Mouse (Mus musculus) lung, postnatal 25 days (tissue): ENCODE results near the gene Gpr85.

Experiments used
- DNase-seq: peaks from one replicate; pipeline ENCODE4 v3.0.0; 2022; ENCODE audit warnings: low spot score

The Gpr85 gene

DNA sequence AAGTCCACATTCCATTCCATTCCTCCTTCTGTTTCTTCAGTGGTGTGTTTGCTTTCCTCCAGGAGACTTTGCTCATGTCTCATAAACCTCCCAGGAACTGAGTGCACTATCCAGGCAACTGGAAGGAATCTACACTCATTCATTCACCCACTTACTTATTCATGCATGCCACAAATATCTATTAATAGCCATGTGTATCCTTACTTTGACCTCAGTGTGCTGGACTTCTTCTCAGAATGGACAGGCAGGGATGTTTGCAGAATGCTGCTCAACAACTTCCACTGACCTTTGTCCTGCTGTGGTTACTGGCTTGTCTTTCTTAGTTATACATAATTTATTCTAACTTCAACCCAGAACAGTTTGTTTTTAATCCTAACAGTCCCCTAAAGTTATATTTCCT is 23.1 kb downstream of the Gpr85 start:
- DNase-seq: no peak

DNA sequence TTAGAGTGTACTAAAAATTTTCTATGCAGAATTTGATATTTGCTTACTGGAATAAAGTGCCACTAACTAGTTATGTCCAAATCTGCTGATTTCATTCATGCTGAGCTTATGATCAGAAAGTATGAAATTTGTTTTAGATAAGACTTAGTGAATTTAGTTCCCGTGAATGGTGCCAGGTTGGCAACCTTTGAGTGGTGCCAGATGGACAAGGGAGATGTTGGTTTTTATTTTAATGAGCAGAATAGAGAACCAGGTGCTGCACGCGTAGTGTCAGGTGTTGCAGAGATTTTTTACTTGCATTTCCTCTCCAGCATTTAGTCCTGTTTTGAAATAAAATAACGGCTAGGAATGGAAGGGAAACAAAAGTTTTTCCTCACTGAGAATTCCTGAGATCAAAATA is 27.6 kb downstream of the Gpr85 start:
- DNase-seq: no peak

DNA sequence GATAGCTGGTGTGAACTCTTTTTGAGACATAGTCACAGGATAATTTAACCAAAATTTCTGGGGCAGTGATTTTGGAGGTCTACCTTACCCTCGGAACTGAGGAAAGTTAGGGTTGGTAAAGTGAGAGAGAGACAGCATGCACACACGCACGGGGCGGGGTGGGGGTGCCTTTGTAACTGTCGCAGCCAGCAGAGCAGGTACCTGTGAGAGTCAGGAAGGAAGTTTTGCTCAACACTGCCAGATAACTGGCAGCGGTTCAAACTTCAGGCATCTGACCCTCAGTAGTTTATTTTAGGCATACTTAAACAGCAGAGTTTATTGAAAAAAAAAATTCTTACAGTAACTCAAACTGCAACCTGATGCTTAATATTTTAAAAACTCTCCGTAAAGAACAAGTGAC is 39.7 kb downstream of the Gpr85 start:
- no peak for DNase-seq

GRCm38 (mm10) chr6:13797389-13797788 is 42.4 kb downstream of the Gpr85 start:
- DNase-seq: no peak
